Comparison of ENCODE assay signal across 11 mouse cellular contexts in the genomic region with DNA sequence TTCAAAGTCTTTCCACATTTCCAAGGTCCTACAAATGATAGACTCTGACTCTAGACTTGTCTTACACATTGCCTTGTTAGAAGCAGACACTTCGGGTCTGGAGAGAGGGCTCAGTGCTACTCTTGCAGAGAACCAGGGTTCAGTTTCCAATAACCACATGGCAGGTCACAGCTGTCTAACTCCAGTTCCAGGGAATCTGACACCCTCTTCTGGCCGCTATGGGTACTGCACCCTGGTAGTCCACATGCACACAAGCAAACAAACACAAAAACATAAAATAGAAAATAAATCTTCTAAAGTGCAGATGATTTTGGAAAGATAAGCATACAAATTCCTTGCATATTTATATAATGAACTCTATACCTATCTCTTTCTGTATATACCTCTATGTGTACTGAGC. TPM values are rescaled to one million over a fixed set of nuclear protein-coding genes. Genes with fewer than 3 reads are reported as not detected.
DNase-seq lines count a peak whose midpoint lies in the region; ATAC-seq and TF ChIP-seq lines count a peak whose summit lies in the region.
"Had no signal": no experiment of that assay in that cellular context is flagged by ENCODE, and none has a peak within 500 bp of the region (broad histone marks: within the 10 kb centered on the region; RNA-seq: fewer than 3 reads in every experiment).

No protein-coding gene starts in this region.

- no peak for TF ChIP-seq POLR2A in cortical plate, adult 2 months (IDR thresholded peaks at IDR 0.05; ENCODE audit: extremely low read depth, insufficient read depth, low read length)

- no peak overlapping the region for H3K27ac ChIP-seq in kidney, postnatal 0 days
- H3K27ac ChIP-seq in kidney, embryonic 16.5 days (ENCODE audit: low read length) = no peak overlapping the region
- H3K27ac ChIP-seq in cortical plate, adult 2 months (ENCODE audit: insufficient read depth, low read length) = no peak overlapping the region
- H3K27ac ChIP-seq: hindbrain, embryonic 10.5 days; limb, embryonic 15.5 days had no signal

- WGBS in kidney, postnatal 0 days = 80% methylated on average over 2 of the region's 2 CpGs
- 80% methylated on average over 2 of the region's 2 CpGs for WGBS in kidney, embryonic 16.5 days

- H3K4me2 ChIP-seq in kidney, postnatal 0 days (ENCODE audit: low read length) = no peak overlapping the region
- H3K4me2 ChIP-seq in kidney, embryonic 16.5 days (replicated peaks; ENCODE audit: low read depth, low read length) = no peak overlapping the region
- H3K4me2 ChIP-seq: limb, embryonic 15.5 days had no signal

- DNase-seq in kidney, postnatal 0 days (ENCODE audit: low spot score) = no peak
- peak; percentile 35 for DNase-seq in 416B (ENCODE audit: low read depth)
- no peak for DNase-seq in right cerebral cortex, postnatal 10 days (ENCODE audit: low spot score in 2 of 2)
- DNase-seq in heart, adult 11 months = no peak
- DNase-seq in left cerebral cortex, adult 18-20 months (ENCODE audit: low spot score in 2 of 2) = no peak
- DNase-seq: midbrain, embryonic 14.5 days had no signal

- H3K4me1 ChIP-seq in kidney, postnatal 0 days (replicated peaks; ENCODE audit: insufficient read depth, low read length) = no peaks in the 10 kb centered on the region
- no peaks in the 10 kb centered on the region for H3K4me1 ChIP-seq in kidney, embryonic 16.5 days (ENCODE audit: insufficient read depth, low read length)
- no peaks in the 10 kb centered on the region for H3K4me1 ChIP-seq in E14TG2a.4 (replicated peaks; ENCODE audit: low read depth, low read length)
- no peaks in the 10 kb centered on the region for H3K4me1 ChIP-seq in cortical plate, adult 2 months (ENCODE audit: control insufficient read depth, insufficient read depth, low read length)
- H3K4me1 ChIP-seq: limb, embryonic 15.5 days had no signal

- ATAC-seq in kidney, postnatal 0 days (replicated peaks; ENCODE audit: low FRiP score, low read depth) = no peak
- no peak for ATAC-seq in kidney, embryonic 16.5 days (ENCODE audit: low FRiP score, low TSS enrichment)

- H3K36me3 ChIP-seq in kidney, postnatal 0 days (ENCODE audit: insufficient read depth, low read length) = no peaks in the 10 kb centered on the region
- no peaks in the 10 kb centered on the region for H3K36me3 ChIP-seq in kidney, embryonic 16.5 days (ENCODE audit: insufficient read depth, low read length)
- no peaks in the 10 kb centered on the region for H3K36me3 ChIP-seq in E14TG2a.4 (ENCODE audit: insufficient read depth, low read length)
- H3K36me3 ChIP-seq: hindbrain, embryonic 10.5 days; limb, embryonic 15.5 days had no signal

- H3K4me3 ChIP-seq in kidney, postnatal 0 days (replicated peaks; ENCODE audit: low read depth, low read length) = no peak overlapping the region
- H3K4me3 ChIP-seq in kidney, embryonic 16.5 days (ENCODE audit: low read length) = no peak overlapping the region
- no peak overlapping the region for H3K4me3 ChIP-seq in E14TG2a.4 (replicated peaks; ENCODE audit: low read length)
- H3K4me3 ChIP-seq in cortical plate, adult 2 months (ENCODE audit: insufficient read depth, low read length) = no peak overlapping the region
- H3K4me3 ChIP-seq: hindbrain, embryonic 10.5 days; limb, embryonic 15.5 days had no signal

- peak; percentile 53 for TF ChIP-seq CTCF in kidney, postnatal 0 days (IDR thresholded peaks at IDR 0.05; ENCODE audit: low read depth)
- peak; percentile 97 for TF ChIP-seq CTCF in E14TG2a.4 (conservative IDR thresholded peaks at IDR 0.05; ENCODE audit: low read length)
- 0 out of 2 replicates have a peak, but pooled peaks have one; percentile 16 for TF ChIP-seq CTCF in cortical plate, adult 2 months (IDR thresholded peaks at IDR 0.05; ENCODE audit: extremely low read depth, insufficient read depth, low read length)

- H3K27me3 ChIP-seq in kidney, postnatal 0 days (ENCODE audit: insufficient read depth, low read length) = no peaks in the 10 kb centered on the region
- H3K27me3 ChIP-seq in kidney, embryonic 16.5 days (ENCODE audit: insufficient read depth, low read length) = no peaks in the 10 kb centered on the region
- no peaks in the 10 kb centered on the region; the same call in 1 of the 2 replicates for H3K27me3 ChIP-seq in E14TG2a.4 (ENCODE audit: insufficient read depth, low read length)
- H3K27me3 ChIP-seq: limb, embryonic 15.5 days had no signal

- no peaks in the 10 kb centered on the region for H3K9me3 ChIP-seq in kidney, postnatal 0 days (replicated peaks; ENCODE audit: low read length)
- no peaks in the 10 kb centered on the region for H3K9me3 ChIP-seq in kidney, embryonic 16.5 days (ENCODE audit: low read length)
- peaks cover 21% of the 10 kb centered on the region for H3K9me3 ChIP-seq in E14TG2a.4 (ENCODE audit: low read length)
- H3K9me3 ChIP-seq: limb, embryonic 15.5 days had no signal

- no peak overlapping the region for H3K9ac ChIP-seq in kidney, postnatal 0 days (ENCODE audit: low read depth, low read length)
- no peak overlapping the region for H3K9ac ChIP-seq in kidney, embryonic 16.5 days (replicated peaks; ENCODE audit: low read length)
- H3K9ac ChIP-seq: limb, embryonic 15.5 days had no signal

RNA-seq across cellular contexts. Expression of a gene that starts 2.9 kb away (rescaled TPM):
- polyA plus RNA-seq in kidney, postnatal 0 days (2015; fragmentation: Nextera tagmentation; extraction: Ambion mirVana) = not detected in 2 replicates
- not detected in 2 replicates for polyA plus RNA-seq in kidney, embryonic 16.5 days (2015; fragmentation: Nextera tagmentation; extraction: Ambion mirVana)
- polyA plus RNA-seq in cortical plate, adult 2 months (2012; rRNA removed) = not detected in 2 replicates
- total RNA-seq in left cerebral cortex, adult 18-20 months (2021) = not detected
- polyA plus RNA-seq: hindbrain, embryonic 10.5 days; limb, embryonic 15.5 days; midbrain, embryonic 14.5 days had no signal

RNA-seq across cellular contexts. Expression of a gene that starts 10.2 kb away (rescaled TPM):
- 0.17 TPM in 1 of 2 replicates, not detected in the other for polyA plus RNA-seq in kidney, postnatal 0 days (2015; fragmentation: Nextera tagmentation; extraction: Ambion mirVana)
- polyA plus RNA-seq in kidney, embryonic 16.5 days (2015; fragmentation: Nextera tagmentation; extraction: Ambion mirVana) = not detected in 2 replicates
- polyA plus RNA-seq in cortical plate, adult 2 months (2012; rRNA removed) = 0.56 TPM in 1 of 2 replicates, not detected in the other
- not detected for total RNA-seq in left cerebral cortex, adult 18-20 months (2021)
- polyA plus RNA-seq: hindbrain, embryonic 10.5 days; limb, embryonic 15.5 days; midbrain, embryonic 14.5 days had no signal

RNA-seq across cellular contexts. Expression of a gene that starts 22.6 kb away (rescaled TPM):
- not detected in 2 replicates for polyA plus RNA-seq in kidney, postnatal 0 days (2015; fragmentation: Nextera tagmentation; extraction: Ambion mirVana)
- not detected in 2 replicates for polyA plus RNA-seq in kidney, embryonic 16.5 days (2015; fragmentation: Nextera tagmentation; extraction: Ambion mirVana)
- not detected in 2 replicates for polyA plus RNA-seq in cortical plate, adult 2 months (2012; rRNA removed)
- not detected for total RNA-seq in left cerebral cortex, adult 18-20 months (2021)
- polyA plus RNA-seq: hindbrain, embryonic 10.5 days; limb, embryonic 15.5 days; midbrain, embryonic 14.5 days had no signal

RNA-seq across cellular contexts. Expression of a gene that starts 24.5 kb away (rescaled TPM):
- 0.27 TPM in 1 of 2 replicates, not detected in the other for polyA plus RNA-seq in kidney, postnatal 0 days (2015; fragmentation: Nextera tagmentation; extraction: Ambion mirVana)
- polyA plus RNA-seq in kidney, embryonic 16.5 days (2015; fragmentation: Nextera tagmentation; extraction: Ambion mirVana) = not detected in 2 replicates
- not detected in 2 replicates for polyA plus RNA-seq in cortical plate, adult 2 months (2012; rRNA removed)
- total RNA-seq in left cerebral cortex, adult 18-20 months (2021) = not detected
- polyA plus RNA-seq: hindbrain, embryonic 10.5 days; limb, embryonic 15.5 days; midbrain, embryonic 14.5 days had no signal

RNA-seq across cellular contexts. Expression of a gene that starts 31.0 kb away (rescaled TPM):
- polyA plus RNA-seq in kidney, postnatal 0 days (2015; fragmentation: Nextera tagmentation; extraction: Ambion mirVana) = 1.1 and 1.8 TPM in 2 replicates
- 0.54 TPM in 1 of 2 replicates, not detected in the other for polyA plus RNA-seq in kidney, embryonic 16.5 days (2015; fragmentation: Nextera tagmentation; extraction: Ambion mirVana)
- polyA plus RNA-seq in cortical plate, adult 2 months (2012; rRNA removed) = not detected in 2 replicates
- not detected for total RNA-seq in left cerebral cortex, adult 18-20 months (2021)
- polyA plus RNA-seq: hindbrain, embryonic 10.5 days; limb, embryonic 15.5 days; midbrain, embryonic 14.5 days had no signal

Comparison
In these comparisons a context has a peak if more than half of its experiments do, and no peak if none do; other contexts are left out.
1. CTCF ChIP-seq: peak in every context shown above with its lines; median percentile 97 in E14TG2a.4; 53 in kidney, postnatal 0 days; 16 in cortical plate, adult 2 months.